In genomic region chr11:101323609-101324008, GRCm38 (mm10) we compare ENCODE assay signal across 9 mouse cellular contexts. TPM values are rescaled to one million over a fixed set of nuclear protein-coding genes. Genes with fewer than 3 reads are reported as not detected.
DNase-seq lines count a peak whose midpoint lies in the region; ATAC-seq and TF ChIP-seq lines count a peak whose summit lies in the region.
"Had no signal": no experiment of that assay in that cellular context is flagged by ENCODE, and none has a peak within 500 bp of the region (broad histone marks: within the 10 kb centered on the region; RNA-seq: fewer than 3 reads in every experiment).

No protein-coding gene starts in this region.

- H3K27ac ChIP-seq in limb, embryonic 11.5 days (replicated peaks; ENCODE audit: low read depth, low read length) = no peak overlapping the region
- H3K27ac ChIP-seq in midbrain, postnatal 0 days (ENCODE audit: low read depth, low read length) = no peak overlapping the region
- H3K27ac ChIP-seq: embryonic facial prominence, embryonic 12.5 days had no signal

- TF ChIP-seq CTCF in Patski (IDR thresholded peaks at IDR 0.05) = peak; percentile 98
- TF ChIP-seq CTCF in midbrain, postnatal 0 days (IDR thresholded peaks at IDR 0.05) = peak; percentile 95

- H3K4me3 ChIP-seq in limb, embryonic 11.5 days (ENCODE audit: low read depth, low read length) = no peak overlapping the region
- no peak overlapping the region for H3K4me3 ChIP-seq in midbrain, postnatal 0 days (ENCODE audit: low read depth, low read length)
- H3K4me3 ChIP-seq: embryonic facial prominence, embryonic 12.5 days had no signal

- DNase-seq in 3T3-L1 (ENCODE audit: low read depth, low spot score) (peak; percentile 87), Patski (ENCODE audit: low read depth, low spot score) (no peak)
- peak; percentile 67 for DNase-seq in gastrocnemius, postnatal 14 days
- DNase-seq in kidney, adult 9 months = peak; percentile 88
- DNase-seq in limb, embryonic 11.5 days (ENCODE audit: low spot score) = peak; percentile 81
- DNase-seq in midbrain, postnatal 0 days (ENCODE audit: low spot score) = peak; percentile 80
- DNase-seq in thymus, postnatal 0 days (ENCODE audit: low spot score) = peak; percentile 35

- ATAC-seq in Patski = no peak
- peak; percentile 81 for ATAC-seq in common myeloid progenitor, adult 5-6 weeks (replicated peaks; ENCODE audit: low read depth, poor library complexity, severe bottlenecking)
- ATAC-seq in limb, embryonic 11.5 days (ENCODE audit: insufficient number of reproducible peaks, low FRiP score, low TSS enrichment, low read depth) = no peak
- 0 out of 2 replicates have a peak, but pooled peaks have one; percentile 31 for ATAC-seq in midbrain, postnatal 0 days (ENCODE audit: low FRiP score)

- CTCF ChIA-PET in Patski (lab: Charles Lee) = interaction anchor here (0.9 to 3.1 kb wide), 4 partner anchors 15 to 118 kb away, joined by 3 to 35 read pairs (median 4); partner anchors contain the start of gene Rpl27

- H3K36me3 ChIP-seq in limb, embryonic 11.5 days (ENCODE audit: control insufficient read depth, insufficient read depth, low read length) = peaks cover 32% of the 10 kb centered on the region
- peaks cover 58% of the 10 kb centered on the region for H3K36me3 ChIP-seq in midbrain, postnatal 0 days (ENCODE audit: insufficient read depth, low read length)

- in situ Hi-C loops in Patski (cut with MboI; ENCODE audit: low pct_unique_long_range_greater_than_20kb) = loop anchor here (5.0 kb wide), 1 partner anchor 74 kb away; no protein-coding TSS in a partner anchor

- no peaks in the 10 kb centered on the region for H3K9me3 ChIP-seq in limb, embryonic 11.5 days (ENCODE audit: control insufficient read depth, low read length)
- H3K9me3 ChIP-seq in midbrain, postnatal 0 days (ENCODE audit: low read length) = no peaks in the 10 kb centered on the region
- H3K9me3 ChIP-seq: embryonic facial prominence, embryonic 12.5 days had no signal

- intact Hi-C loops in gastrocnemius, postnatal 14 days (cut with DNase I; ENCODE audit: low total_unique reads) = loop anchor here (2.0 kb wide), 1 partner anchor 71 kb away; no protein-coding TSS in a partner anchor

- 20% methylated on average over 4 of the region's 4 CpGs for WGBS in limb, embryonic 11.5 days
- 11% methylated on average over 4 of the region's 4 CpGs for WGBS in midbrain, postnatal 0 days

- H3K4me1 ChIP-seq in limb, embryonic 11.5 days (ENCODE audit: control insufficient read depth, insufficient read depth, low read length) = no peaks in the 10 kb centered on the region
- H3K4me1 ChIP-seq in midbrain, postnatal 0 days (ENCODE audit: insufficient read depth, low read length) = no peaks in the 10 kb centered on the region
- H3K4me1 ChIP-seq: embryonic facial prominence, embryonic 12.5 days had no signal

- H3K27me3 ChIP-seq in Patski = no peaks in the 10 kb centered on the region
- no peaks in the 10 kb centered on the region for H3K27me3 ChIP-seq in limb, embryonic 11.5 days (ENCODE audit: control insufficient read depth, insufficient read depth, low read length)
- no peaks in the 10 kb centered on the region for H3K27me3 ChIP-seq in midbrain, postnatal 0 days (ENCODE audit: insufficient read depth, low read length)
- H3K27me3 ChIP-seq: embryonic facial prominence, embryonic 12.5 days had no signal

- H3K4me2 ChIP-seq in limb, embryonic 11.5 days (ENCODE audit: low read depth, severe bottlenecking) = no peak overlapping the region
- no peak overlapping the region for H3K4me2 ChIP-seq in midbrain, postnatal 0 days (ENCODE audit: low read depth, low read length, poor library complexity, severe bottlenecking)
- H3K4me2 ChIP-seq: embryonic facial prominence, embryonic 12.5 days had no signal

- H3K9ac ChIP-seq in limb, embryonic 11.5 days (ENCODE audit: low read length) = no peak overlapping the region
- H3K9ac ChIP-seq in midbrain, postnatal 0 days (replicated peaks; ENCODE audit: low read length, poor library complexity, severe bottlenecking) = no peak overlapping the region
- H3K9ac ChIP-seq: embryonic facial prominence, embryonic 12.5 days had no signal

- POLR2A ChIA-PET in Patski (lab: Charles Lee) = no interaction called here

RNA-seq across cellular contexts. Expression of gene Aoc2, which starts 1.3 kb away (rescaled TPM):
- polyA plus RNA-seq in Patski (2021) = 2.3 TPM
- total RNA-seq in common myeloid progenitor, adult 5-6 weeks (2017) = 0.78 and 2.4 TPM in 2 replicates
- 1 to 10 TPM; 1.2 to 1.3 TPM for total RNA-seq in gastrocnemius, postnatal 14 days (2021)
- polyA plus RNA-seq in limb, embryonic 11.5 days (2014; fragmentation: Nextera tagmentation; extraction: Ambion mirVana) = 1.5 and 1.9 TPM in 2 replicates
- 5.3 and 6.7 TPM in 2 replicates for total RNA-seq in midbrain, postnatal 0 days (2014; rRNA removed)
- polyA plus RNA-seq in midbrain, postnatal 0 days (2015; fragmentation: Nextera tagmentation; extraction: Ambion mirVana) = 0.64 and 0.77 TPM in 2 replicates
- 0.76 and 1.0 TPM in 2 replicates for polyA plus RNA-seq in thymus, postnatal 0 days (2015; fragmentation: Nextera tagmentation; extraction: Ambion mirVana)

RNA-seq across cellular contexts. Expression of gene Aoc3, which starts 6.8 kb away (rescaled TPM):
- polyA plus RNA-seq in Patski (2021) = 0.04 TPM
- under 0.01 and 0.29 TPM in 2 replicates for total RNA-seq in common myeloid progenitor, adult 5-6 weeks (2017)
- total RNA-seq in gastrocnemius, postnatal 14 days (2021) = 10 to 100 TPM; 20.7 to 21.7 TPM
- not detected in 2 replicates for polyA plus RNA-seq in limb, embryonic 11.5 days (2014; fragmentation: Nextera tagmentation; extraction: Ambion mirVana)
- total RNA-seq in midbrain, postnatal 0 days (2014; rRNA removed) = 0.66 and 1.2 TPM in 2 replicates
- polyA plus RNA-seq in midbrain, postnatal 0 days (2015; fragmentation: Nextera tagmentation; extraction: Ambion mirVana) = 0.07 and 0.20 TPM in 2 replicates
- 0.69 and 0.78 TPM in 2 replicates for polyA plus RNA-seq in thymus, postnatal 0 days (2015; fragmentation: Nextera tagmentation; extraction: Ambion mirVana)

RNA-seq across cellular contexts. Expression of gene Psme3, which starts 7.6 kb away (rescaled TPM):
- polyA plus RNA-seq in Patski (2021) = 101 TPM
- total RNA-seq in common myeloid progenitor, adult 5-6 weeks (2017) = 112 and 153 TPM in 2 replicates
- 10 to 100 TPM; 60.9 to 61.2 TPM for total RNA-seq in gastrocnemius, postnatal 14 days (2021)
- 158 and 164 TPM in 2 replicates for polyA plus RNA-seq in limb, embryonic 11.5 days (2014; fragmentation: Nextera tagmentation; extraction: Ambion mirVana)
- 69.1 and 74.0 TPM in 2 replicates for total RNA-seq in midbrain, postnatal 0 days (2014; rRNA removed)
- polyA plus RNA-seq in midbrain, postnatal 0 days (2015; fragmentation: Nextera tagmentation; extraction: Ambion mirVana) = 75.0 and 76.5 TPM in 2 replicates
- 123 and 135 TPM in 2 replicates for polyA plus RNA-seq in thymus, postnatal 0 days (2015; fragmentation: Nextera tagmentation; extraction: Ambion mirVana)

RNA-seq across cellular contexts. Expression of gene Becn1, which starts 21.5 kb away (rescaled TPM):
- polyA plus RNA-seq in Patski (2021) = 203 TPM
- 152 and 208 TPM in 2 replicates for total RNA-seq in common myeloid progenitor, adult 5-6 weeks (2017)
- total RNA-seq in gastrocnemius, postnatal 14 days (2021) = 10 to 100 TPM; 70.7 to 72.9 TPM
- polyA plus RNA-seq in limb, embryonic 11.5 days (2014; fragmentation: Nextera tagmentation; extraction: Ambion mirVana) = 135 and 139 TPM in 2 replicates
- 94.4 and 209 TPM in 2 replicates for total RNA-seq in midbrain, postnatal 0 days (2014; rRNA removed)
- polyA plus RNA-seq in midbrain, postnatal 0 days (2015; fragmentation: Nextera tagmentation; extraction: Ambion mirVana) = 145 and 150 TPM in 2 replicates
- polyA plus RNA-seq in thymus, postnatal 0 days (2015; fragmentation: Nextera tagmentation; extraction: Ambion mirVana) = 182 and 191 TPM in 2 replicates

RNA-seq across cellular contexts. Expression of gene G6pc, which starts 43.8 kb away (rescaled TPM):
- polyA plus RNA-seq in Patski (2021) = not detected
- not detected in 2 replicates for total RNA-seq in common myeloid progenitor, adult 5-6 weeks (2017)
- total RNA-seq in gastrocnemius, postnatal 14 days (2021) = not detected
- not detected in 2 replicates for polyA plus RNA-seq in limb, embryonic 11.5 days (2014; fragmentation: Nextera tagmentation; extraction: Ambion mirVana)
- not detected in 2 replicates for total RNA-seq in midbrain, postnatal 0 days (2014; rRNA removed)
- polyA plus RNA-seq in midbrain, postnatal 0 days (2015; fragmentation: Nextera tagmentation; extraction: Ambion mirVana) = not detected in 2 replicates
- 0.07 and 0.17 TPM in 2 replicates for polyA plus RNA-seq in thymus, postnatal 0 days (2015; fragmentation: Nextera tagmentation; extraction: Ambion mirVana)
- polyA plus RNA-seq: embryonic facial prominence, embryonic 12.5 days had no signal

Comparison
In these comparisons a context has a peak if more than half of its experiments do, and no peak if none do; other contexts are left out.
1. ATAC-seq: peak in common myeloid progenitor, adult 5-6 weeks (single experiment) and midbrain, postnatal 0 days (single experiment); none in Patski (single experiment) and limb, embryonic 11.5 days (single experiment).